9 mouse cellular contexts compared by ENCODE assay signal in the genomic region with DNA sequence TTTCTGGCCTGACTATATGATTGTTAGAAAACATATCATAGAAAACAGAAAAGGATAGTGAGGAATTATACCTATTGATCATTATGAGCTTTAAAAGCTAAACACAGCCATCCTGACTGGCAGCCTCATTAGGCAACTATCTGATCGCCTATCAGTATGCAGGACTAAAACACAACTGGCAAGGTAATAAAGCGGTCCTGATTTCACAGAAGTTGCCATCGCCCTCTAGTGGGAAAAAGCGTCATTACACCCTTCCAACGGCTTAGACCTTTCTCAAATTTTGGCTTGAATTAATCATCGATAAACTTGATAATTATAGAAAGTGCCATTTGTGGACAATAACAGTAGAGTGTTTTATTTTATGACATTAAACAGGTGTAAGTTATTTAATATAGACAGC. TPM values are rescaled to one million over a fixed set of nuclear protein-coding genes. Genes with fewer than 3 reads are reported as not detected.
DNase-seq lines count a peak whose midpoint lies in the region; ATAC-seq and TF ChIP-seq lines count a peak whose summit lies in the region.
"Had no signal": no experiment of that assay in that cellular context is flagged by ENCODE, and none has a peak within 500 bp of the region (broad histone marks: within the 10 kb centered on the region; RNA-seq: fewer than 3 reads in every experiment).

No protein-coding gene starts in this region.

- H3K4me1 ChIP-seq in liver, embryonic 12.5 days: no peaks in the 10 kb centered on the region
- no peaks in the 10 kb centered on the region for H3K4me1 ChIP-seq in midbrain, embryonic 13.5 days (replicated peaks)
- no peaks in the 10 kb centered on the region for H3K4me1 ChIP-seq in testis, adult 2 months (ENCODE audit: control insufficient read depth, insufficient read depth, low read length)
- H3K4me1 ChIP-seq: midbrain, embryonic 12.5 days had no signal

- H3K9ac ChIP-seq in liver, embryonic 12.5 days: no peak overlapping the region
- H3K9ac ChIP-seq in midbrain, embryonic 13.5 days (replicated peaks): no peak overlapping the region
- H3K9ac ChIP-seq: midbrain, embryonic 12.5 days had no signal

- H3K27ac ChIP-seq in liver, embryonic 12.5 days: no peak overlapping the region
- no peak overlapping the region for H3K27ac ChIP-seq in midbrain, embryonic 13.5 days
- H3K27ac ChIP-seq in testis, adult 2 months (ENCODE audit: control insufficient read depth, insufficient read depth, low read depth, low read length): no peak overlapping the region
- H3K27ac ChIP-seq: midbrain, embryonic 12.5 days had no signal

- DNase-seq in liver (peak; percentile 32), adipocyte (ENCODE audit: low spot score) (peak; percentile 70)
- DNase-seq in embryo, embryonic 11.5 days (ENCODE audit: low read depth, low spot score): peak; percentile 36
- DNase-seq in heart, postnatal 36 days: peak; percentile 31 to 67
- DNase-seq in left cerebral cortex, adult 11 months (ENCODE audit: low spot score): peak; percentile 35

- no peaks in the 10 kb centered on the region for H3K36me3 ChIP-seq in liver, embryonic 12.5 days
- no peaks in the 10 kb centered on the region for H3K36me3 ChIP-seq in midbrain, embryonic 13.5 days
- H3K36me3 ChIP-seq in testis, adult 2 months (ENCODE audit: control insufficient read depth, insufficient read depth, low read length): no peaks in the 10 kb centered on the region
- H3K36me3 ChIP-seq: midbrain, embryonic 12.5 days had no signal

- intact Hi-C loops in heart, postnatal 36 days (cut with DNase I): loop anchor here (2.0 kb wide), 2 partner anchors 484 to 592 kb away; no protein-coding TSS in a partner anchor

- H3K4me3 ChIP-seq in liver, embryonic 12.5 days: no peak overlapping the region
- no peak overlapping the region for H3K4me3 ChIP-seq in midbrain, embryonic 13.5 days (replicated peaks)
- no peak overlapping the region for H3K4me3 ChIP-seq in testis, adult 2 months (ENCODE audit: control insufficient read depth, low read depth, low read length)
- H3K4me3 ChIP-seq: midbrain, embryonic 12.5 days had no signal

- H3K9me3 ChIP-seq in liver, embryonic 12.5 days (replicated peaks): no peaks in the 10 kb centered on the region
- H3K9me3 ChIP-seq in midbrain, embryonic 13.5 days: no peaks in the 10 kb centered on the region
- H3K9me3 ChIP-seq: midbrain, embryonic 12.5 days had no signal

- ATAC-seq in liver, embryonic 12.5 days: no peak
- 0 out of 2 replicates have a peak, but pooled peaks have one; percentile 56 for ATAC-seq in midbrain, embryonic 13.5 days

- 17% methylated on average over 6 of the region's 6 CpGs for WGBS in liver, embryonic 12.5 days (ENCODE audit: insufficient replicate concordance)
- 18% methylated on average over 6 of the region's 6 CpGs for WGBS in midbrain, embryonic 13.5 days

- no peak overlapping the region for H3K4me2 ChIP-seq in liver, embryonic 12.5 days
- no peak overlapping the region for H3K4me2 ChIP-seq in midbrain, embryonic 13.5 days (replicated peaks)
- H3K4me2 ChIP-seq: midbrain, embryonic 12.5 days had no signal

- TF ChIP-seq POLR2A in testis, adult 2 months (IDR thresholded peaks at IDR 0.05; ENCODE audit: control insufficient read depth, low read depth, low read length): no peak

- TF ChIP-seq CTCF in testis, adult 2 months (IDR thresholded peaks at IDR 0.05; ENCODE audit: control insufficient read depth, insufficient read depth, insufficient replicate concordance, low read depth, low read length): peak; percentile 35; the same call in 1 of the 2 replicates

- H3K27me3 ChIP-seq in liver, embryonic 12.5 days (replicated peaks): no peaks in the 10 kb centered on the region
- no peaks in the 10 kb centered on the region for H3K27me3 ChIP-seq in midbrain, embryonic 13.5 days
- H3K27me3 ChIP-seq in testis, adult 2 months (ENCODE audit: control insufficient read depth, insufficient read depth, low read length): no peaks in the 10 kb centered on the region
- H3K27me3 ChIP-seq: midbrain, embryonic 12.5 days had no signal

RNA-seq across cellular contexts. Expression of gene Alg10b, which starts 9.2 kb away (rescaled TPM):
- 12.4 and 13.1 TPM in 2 replicates for polyA plus RNA-seq in liver, embryonic 12.5 days (2016; fragmentation: Nextera tagmentation; extraction: Ambion mirVana)
- 10 to 100 TPM; 20.0 to 23.8 TPM for total RNA-seq in heart, postnatal 36 days (2021)
- 47.9 and 52.6 TPM in 2 replicates for polyA plus RNA-seq in midbrain, embryonic 13.5 days (2015; fragmentation: Nextera tagmentation; extraction: Ambion mirVana)
- 2.7 and 4.1 TPM in 2 replicates for polyA plus RNA-seq in testis, adult 2 months (2012; rRNA removed)
